Mouse (Mus musculus) G1E (cell line): ENCODE data around the gene Smc5.

Experiments
- CTCF ChIP-seq: IDR thresholded peaks from 2 replicates; pipeline ENCODE4 v1.5.1; 2012; ENCODE audit warnings: low read depth, low read length, inconsistent platforms, mixed read lengths
- GATA1 ChIP-seq: IDR thresholded peaks from 2 replicates; pipeline ENCODE4 v1.6.1; 2012; ENCODE audit warnings: borderline replicate concordance, low read length, inconsistent platforms, mixed read lengths
- GATA2 ChIP-seq: IDR thresholded peaks from 2 replicates; pipeline ENCODE4 v1.6.1; 2012; ENCODE audit warnings: low read depth, low read length, inconsistent platforms, borderline replicate concordance
- POLR2AphosphoS5 ChIP-seq: IDR thresholded peaks from 2 replicates; pipeline ENCODE4 v1.6.1; 2012; ENCODE audit warnings: low read depth, low read length, inconsistent platforms; ENCODE audit not compliant: insufficient replicate concordance
- TAL1 ChIP-seq: conservative IDR thresholded peaks from 2 replicates; pipeline ENCODE4 v1.6.1; 2012; ENCODE audit warnings: low read depth, low read length, inconsistent platforms, mixed read lengths

DNA sequence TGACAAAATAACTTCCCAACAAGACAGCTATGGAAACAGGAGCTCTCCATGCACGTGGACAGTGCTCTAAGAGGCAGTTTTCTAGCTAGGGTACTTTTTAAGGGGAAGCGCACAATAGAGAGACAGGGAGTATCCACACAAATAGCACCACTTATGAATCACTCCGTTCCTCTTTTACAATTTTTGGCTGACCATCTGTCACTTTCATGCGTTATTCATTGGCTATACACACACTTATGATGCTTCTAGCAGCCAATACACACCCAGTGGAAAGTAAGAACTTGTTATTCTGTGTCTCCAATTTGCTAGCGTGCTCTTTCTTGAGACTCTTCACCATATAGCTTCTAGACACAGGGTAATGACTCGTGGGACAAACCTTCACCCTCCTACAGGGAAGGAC, 86.0 kb downstream of the Smc5 start:
- no peak for TF ChIP-seq CTCF
- no peak for TF ChIP-seq GATA1
- no peak for TF ChIP-seq GATA2
- no peak for TF ChIP-seq TAL1
- no peak for TF ChIP-seq POLR2AphosphoS5
